Mouse (Mus musculus): ENCODE data around the gene Hjurp. TPM values are rescaled to one million over a fixed set of nuclear protein-coding genes. Genes with fewer than 3 reads are reported as not detected.
A peak's percentile ranks its signal among the peaks of the same experiment; 100 is the strongest.

The Hjurp gene
- polyA plus RNA-seq, 1 experiment from 2014 or later = 209 TPM

DNA sequence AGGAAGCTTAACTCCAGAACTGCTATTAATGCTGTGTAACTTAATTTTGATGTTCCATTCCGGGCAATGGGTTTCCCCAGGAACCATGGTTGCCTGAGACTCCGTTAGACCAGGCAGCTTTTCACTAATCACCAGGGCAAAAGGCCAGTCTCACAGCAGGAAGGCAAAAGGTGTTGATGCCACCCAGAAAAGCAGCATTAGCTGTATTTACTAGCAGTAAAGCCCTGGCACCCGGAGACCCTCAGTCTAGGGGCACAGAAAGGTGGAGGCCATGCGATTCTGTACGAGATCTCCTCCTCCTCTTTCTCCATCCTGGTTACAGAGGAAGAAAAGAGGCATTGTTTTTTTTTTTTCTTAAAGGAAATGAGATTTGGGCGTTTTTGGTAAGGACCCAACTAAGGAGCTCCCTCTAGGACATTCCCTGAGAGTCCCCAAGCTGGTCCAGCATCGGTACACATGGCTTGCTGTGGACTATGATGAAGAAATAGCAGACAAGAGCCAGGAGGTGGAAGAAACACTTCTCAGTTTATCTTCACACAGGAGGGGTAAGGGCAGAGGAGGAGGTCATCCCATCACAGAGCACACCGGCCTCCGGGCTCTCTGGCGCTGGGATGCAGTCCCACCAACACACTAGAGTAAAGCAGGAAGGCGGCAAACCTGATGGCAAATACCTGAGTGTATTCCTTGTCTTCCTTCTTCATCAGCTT, 2.9 kb downstream of the Hjurp start:
- WGBS = 75% methylated on average over 11 of the region's 11 CpGs
- Histone ChIP-seq H3K4me3 (replicated peaks) (no peak overlapping the region), H3K9me3 (no peaks in the 10 kb centered on the region; the same call in 1 of the 2 replicates), H3K4me1 (peaks cover 24% of the 10 kb centered on the region), H3K36me3 (replicated peaks) (peaks cover 55% of the 10 kb centered on the region), H3K9ac (no peak overlapping the region), H3K27me3 (no peaks in the 10 kb centered on the region), H3K4me2 (no peak overlapping the region), H3K27ac (no peak overlapping the region)
- no peak for ATAC-seq (ENCODE audit: low FRiP score)

- Histone ChIP-seq H3K36me3 (replicated peaks) (peaks cover 62% of the 10 kb centered on the region), H3K9me3 (no peaks in the 10 kb centered on the region)
Observed at GRCm38 (mm10) chr1:88273832-88274231, 3.6 kb downstream of the Hjurp start.

GRCm38 (mm10) chr1:88273326-88273725, 4.1 kb downstream of the Hjurp start:
- no peak overlapping the region for H3K27ac ChIP-seq
- H3K4me3 ChIP-seq (replicated peaks) = no peak overlapping the region
- H3K36me3 ChIP-seq (replicated peaks) = peaks cover 67% of the 10 kb centered on the region
- H3K27me3 ChIP-seq = no peaks in the 10 kb centered on the region
- WGBS = 94% methylated on average over 3 of the region's 3 CpGs
- H3K9me3 ChIP-seq = no peaks in the 10 kb centered on the region
- no peak for ATAC-seq (ENCODE audit: low FRiP score)
- 0 out of 2 replicates have a peak overlapping the region, but pooled peaks have one; percentile 0 for H3K9ac ChIP-seq
- H3K4me2 ChIP-seq = no peak overlapping the region
- peaks cover 24% of the 10 kb centered on the region for H3K4me1 ChIP-seq

More at GRCm38 (mm10) chr1:88273832-88274231, 3.6 kb downstream of the Hjurp start:
- Histone ChIP-seq H3K27ac (no peak overlapping the region), H3K27me3 (no peaks in the 10 kb centered on the region), H3K9ac (no peak overlapping the region), H3K4me1 (peaks cover 24% of the 10 kb centered on the region), H3K4me2 (no peak overlapping the region), H3K4me3 (replicated peaks) (no peak overlapping the region)
- no peak for ATAC-seq (ENCODE audit: low FRiP score)
- 83% methylated on average over 4 of the region's 4 CpGs for whole genome bisulfite sequencing

DNA sequence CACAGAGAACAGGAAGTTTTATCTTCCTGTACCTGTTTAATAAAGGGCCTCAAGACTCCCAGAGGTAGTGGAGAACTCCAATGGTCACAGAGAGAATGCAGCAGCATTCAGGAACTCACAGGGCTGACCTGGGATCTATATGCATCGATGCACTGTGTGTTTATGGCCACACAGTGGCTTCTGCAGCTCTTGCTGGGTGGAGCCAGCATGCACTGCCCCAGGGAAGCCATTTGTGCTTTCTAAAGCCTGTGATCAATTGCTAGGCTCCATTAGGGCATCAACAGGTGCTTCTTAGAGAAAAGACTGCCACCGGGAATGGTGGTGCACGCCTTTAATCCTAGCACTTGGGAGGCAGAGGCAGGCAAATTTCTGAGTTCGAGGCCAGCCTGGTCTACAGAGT, 4.6 kb downstream of the Hjurp start:
- Histone ChIP-seq H3K27me3 (no peaks in the 10 kb centered on the region), H3K4me2 (no peak overlapping the region), H3K36me3 (replicated peaks) (peaks cover 72% of the 10 kb centered on the region), H3K4me3 (replicated peaks) (no peak overlapping the region), H3K9ac (no peak overlapping the region), H3K9me3 (no peaks in the 10 kb centered on the region), H3K4me1 (peaks cover 23% of the 10 kb centered on the region), H3K27ac (no peak overlapping the region)
- no peak for ATAC-seq (ENCODE audit: low FRiP score)
- 61% methylated on average over 4 of the region's 4 CpGs for WGBS

DNA sequence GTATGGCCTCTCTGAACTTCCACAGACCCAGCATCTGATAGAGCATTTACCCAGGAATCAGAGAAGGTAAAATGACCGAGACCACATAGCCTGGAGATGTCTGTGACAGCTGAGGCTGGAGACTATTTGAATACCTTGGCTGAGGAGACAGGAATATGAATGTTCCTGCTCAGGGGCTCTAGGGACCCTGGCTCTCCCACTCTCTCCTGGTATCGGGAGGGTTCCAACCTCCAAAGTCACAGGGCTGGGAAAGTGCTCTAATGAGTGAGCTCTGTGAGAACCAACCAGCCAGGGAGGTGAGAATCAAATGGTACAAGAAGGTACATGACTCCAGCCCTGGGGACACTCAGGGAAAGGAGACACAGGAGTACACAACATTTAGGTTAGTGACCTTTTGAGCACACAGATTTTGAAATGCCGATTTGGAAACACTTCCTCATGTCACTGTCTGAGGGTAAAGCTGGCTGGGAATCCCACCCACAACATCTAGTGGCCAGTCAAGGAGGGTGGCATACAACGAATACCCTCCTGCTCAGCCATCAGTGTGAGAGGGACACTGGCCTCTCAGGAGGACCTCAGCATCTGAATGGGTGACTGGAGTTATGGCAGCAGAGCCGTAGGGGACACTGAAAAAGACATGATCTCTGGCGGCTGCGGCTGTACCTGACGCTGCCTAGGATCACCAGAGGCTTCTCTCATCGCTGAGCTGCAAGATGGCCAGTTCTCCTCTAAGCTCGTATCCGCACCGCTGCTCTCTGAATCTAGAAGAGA, 7.7 kb downstream of the Hjurp start:
- WGBS = 91% methylated on average over 12 of the region's 12 CpGs
- no peak overlapping the region for H3K4me3 ChIP-seq (replicated peaks)
- H3K36me3 ChIP-seq (replicated peaks) = peaks cover 90% of the 10 kb centered on the region
- no peak for ATAC-seq (ENCODE audit: low FRiP score)
- H3K4me1 ChIP-seq = no peaks in the 10 kb centered on the region
- H3K4me2 ChIP-seq = no peak overlapping the region
- H3K9me3 ChIP-seq = 0 out of 2 replicates have a peak, but pooled peaks cover 5% of the 10 kb centered on the region
- H3K27ac ChIP-seq = no peak overlapping the region
- no peak overlapping the region for H3K9ac ChIP-seq
- no peaks in the 10 kb centered on the region for H3K27me3 ChIP-seq

DNA sequence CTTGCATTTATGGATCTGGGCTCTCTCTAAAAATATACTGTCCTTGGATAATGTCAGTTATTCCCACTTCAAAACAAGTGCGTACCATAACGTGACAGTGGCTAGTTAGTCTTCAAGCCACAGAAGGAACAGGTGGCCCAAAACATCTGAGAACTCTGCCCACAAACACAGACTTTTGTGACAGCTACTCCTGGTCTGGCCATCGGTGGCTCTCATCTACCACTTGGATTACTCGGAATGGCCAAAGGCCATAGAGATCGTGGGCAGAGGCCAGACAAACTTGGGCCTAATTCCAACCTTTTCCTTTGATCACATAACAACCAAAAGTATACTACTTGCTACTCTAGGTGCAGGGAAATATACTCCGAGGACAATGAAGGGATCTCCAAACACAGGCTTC, 9.4 kb downstream of the Hjurp start:
- 85% methylated on average over 6 of the region's 6 CpGs for WGBS
- no peak overlapping the region for H3K4me2 ChIP-seq
- no peak overlapping the region for H3K4me3 ChIP-seq (replicated peaks)
- H3K36me3 ChIP-seq (replicated peaks) = peaks cover 90% of the 10 kb centered on the region
- 0 out of 2 replicates have a peak, but pooled peaks cover 5% of the 10 kb centered on the region for H3K9me3 ChIP-seq
- no peaks in the 10 kb centered on the region for H3K4me1 ChIP-seq
- no peak overlapping the region for H3K27ac ChIP-seq
- ATAC-seq (ENCODE audit: low FRiP score) = no peak
- no peaks in the 10 kb centered on the region for H3K27me3 ChIP-seq
- H3K9ac ChIP-seq = no peak overlapping the region

- WGBS = 94% methylated on average over 6 of the region's 6 CpGs
Observed at GRCm38 (mm10) chr1:88267489-88267888, 9.9 kb downstream of the Hjurp start.

GRCm38 (mm10) chr1:88266123-88266522, 11.3 kb downstream of the Hjurp start:
- Histone ChIP-seq H3K27me3 (no peaks in the 10 kb centered on the region), H3K4me3 (replicated peaks) (no peak overlapping the region), H3K4me1 (no peaks in the 10 kb centered on the region), H3K4me2 (no peak overlapping the region), H3K9ac (no peak overlapping the region), H3K36me3 (replicated peaks) (peaks cover 91% of the 10 kb centered on the region), H3K9me3 (0 out of 2 replicates have a peak, but pooled peaks cover 10% of the 10 kb centered on the region), H3K27ac (no peak overlapping the region)
- 89% methylated on average over 13 of the region's 13 CpGs for WGBS
- ATAC-seq (ENCODE audit: low FRiP score) = no peak

More at GRCm38 (mm10) chr1:88267489-88267888, 9.9 kb downstream of the Hjurp start:
- H3K27ac ChIP-seq = no peak overlapping the region
- no peak overlapping the region for H3K9ac ChIP-seq
- H3K4me3 ChIP-seq (replicated peaks) = no peak overlapping the region
- H3K4me2 ChIP-seq = no peak overlapping the region
- H3K9me3 ChIP-seq = 0 out of 2 replicates have a peak, but pooled peaks cover 5% of the 10 kb centered on the region
- peaks cover 91% of the 10 kb centered on the region for H3K36me3 ChIP-seq (replicated peaks)
- no peaks in the 10 kb centered on the region for H3K27me3 ChIP-seq
- peak; percentile 18; the same call in 1 of the 2 replicates for ATAC-seq (ENCODE audit: low FRiP score)
- no peaks in the 10 kb centered on the region for H3K4me1 ChIP-seq

- 77% methylated on average over 4 of the region's 4 CpGs for WGBS
- Histone ChIP-seq H3K36me3 (replicated peaks) (peaks cover 100% of the 10 kb centered on the region), H3K4me1 (no peaks in the 10 kb centered on the region), H3K9ac (no peak overlapping the region), H3K4me3 (replicated peaks) (no peak overlapping the region), H3K27ac (no peak overlapping the region), H3K27me3 (no peaks in the 10 kb centered on the region), H3K4me2 (no peak overlapping the region), H3K9me3 (peaks cover 15% of the 10 kb centered on the region; the same call in 1 of the 2 replicates)
- ATAC-seq (ENCODE audit: low FRiP score) = no peak
Observed at GRCm38 (mm10) chr1:88264869-88265240, 12.6 kb downstream of the Hjurp start.

DNA sequence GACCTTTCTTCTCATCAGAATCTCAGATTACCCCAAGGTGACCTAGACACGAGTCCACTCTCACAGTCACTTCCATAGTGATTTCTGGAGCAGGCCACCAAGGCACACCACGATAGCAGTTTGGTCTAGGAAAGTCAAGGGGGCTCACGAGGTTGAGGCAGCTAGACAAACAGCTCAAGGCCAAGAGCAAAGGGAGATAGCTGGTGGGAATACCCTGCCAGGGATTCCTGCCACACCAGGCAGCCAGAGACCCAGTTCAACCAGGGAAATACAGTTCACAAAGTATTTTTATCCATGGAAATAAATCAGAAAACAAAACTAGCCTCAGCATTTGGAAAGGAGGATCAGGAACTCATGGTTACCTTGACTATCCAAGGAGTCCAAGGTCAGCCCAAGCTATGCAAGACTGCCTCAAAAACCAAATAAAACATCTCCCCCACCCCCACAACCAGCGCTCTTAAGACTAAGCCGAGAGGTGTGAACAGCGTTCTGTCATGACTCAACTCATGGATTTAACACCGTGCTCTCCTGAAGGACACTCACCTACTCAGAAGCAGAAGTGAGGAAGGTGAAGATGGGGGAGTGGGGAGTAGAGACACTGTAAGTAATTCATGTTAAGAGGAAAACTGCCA, 13.1 kb downstream of the Hjurp start:
- 89% methylated on average over 7 of the region's 7 CpGs for WGBS
- Histone ChIP-seq H3K4me3 (replicated peaks) (no peak overlapping the region), H3K9ac (no peak overlapping the region), H3K27me3 (no peaks in the 10 kb centered on the region), H3K9me3 (peaks cover 20% of the 10 kb centered on the region; the same call in 1 of the 2 replicates), H3K4me2 (no peak overlapping the region), H3K36me3 (replicated peaks) (peaks cover 100% of the 10 kb centered on the region), H3K27ac (no peak overlapping the region), H3K4me1 (no peaks in the 10 kb centered on the region)
- no peak for ATAC-seq (ENCODE audit: low FRiP score)

GRCm38 (mm10) chr1:88263778-88264177, 13.7 kb downstream of the Hjurp start:
- no peak overlapping the region for H3K4me3 ChIP-seq (replicated peaks)
- no peak overlapping the region for H3K4me2 ChIP-seq
- WGBS = 91% methylated on average over 5 of the region's 5 CpGs
- no peak overlapping the region for H3K27ac ChIP-seq
- peaks cover 22% of the 10 kb centered on the region; the same call in 1 of the 2 replicates for H3K9me3 ChIP-seq
- no peak for ATAC-seq (ENCODE audit: low FRiP score)
- peaks cover 97% of the 10 kb centered on the region for H3K36me3 ChIP-seq (replicated peaks)
- H3K27me3 ChIP-seq = no peaks in the 10 kb centered on the region
- no peak overlapping the region for H3K9ac ChIP-seq
- H3K4me1 ChIP-seq = no peaks in the 10 kb centered on the region

GRCm38 (mm10) chr1:88262961-88263360, 14.5 kb downstream of the Hjurp start:
- ATAC-seq (ENCODE audit: low FRiP score) = no peak
- H3K4me1 ChIP-seq = no peaks in the 10 kb centered on the region
- H3K9me3 ChIP-seq = peaks cover 27% of the 10 kb centered on the region
- no peak overlapping the region for H3K4me3 ChIP-seq (replicated peaks)
- H3K36me3 ChIP-seq (replicated peaks) = peaks cover 89% of the 10 kb centered on the region
- H3K4me2 ChIP-seq = no peak overlapping the region
- WGBS = 78% methylated on average over 6 of the region's 6 CpGs
- H3K9ac ChIP-seq = no peak overlapping the region
- no peak overlapping the region for H3K27ac ChIP-seq
- no peaks in the 10 kb centered on the region for H3K27me3 ChIP-seq
